Mouse (Mus musculus): Measurements from ENCODE around the gene Pou2f3.

The Pou2f3 gene

GRCm38 (mm10) chr9:43210190-43210682 is at the start of gene Pou2f3:
Pou2f3 (minus strand) TSS chr9:43210369.
- peak; percentile 67 for DNase-seq

GRCm38 (mm10) chr9:43253271-43253681 is 43.1 kb upstream of the Pou2f3 start:
- peak; percentile 30 for DNase-seq

- DNase-seq: no peak
Measured at GRCm38 (mm10) chr9:43252790-43253189, 42.6 kb upstream of the Pou2f3 start.

- DNase-seq: no peak
Measured at GRCm38 (mm10) chr9:43251786-43252185, 41.6 kb upstream of the Pou2f3 start.

DNA sequence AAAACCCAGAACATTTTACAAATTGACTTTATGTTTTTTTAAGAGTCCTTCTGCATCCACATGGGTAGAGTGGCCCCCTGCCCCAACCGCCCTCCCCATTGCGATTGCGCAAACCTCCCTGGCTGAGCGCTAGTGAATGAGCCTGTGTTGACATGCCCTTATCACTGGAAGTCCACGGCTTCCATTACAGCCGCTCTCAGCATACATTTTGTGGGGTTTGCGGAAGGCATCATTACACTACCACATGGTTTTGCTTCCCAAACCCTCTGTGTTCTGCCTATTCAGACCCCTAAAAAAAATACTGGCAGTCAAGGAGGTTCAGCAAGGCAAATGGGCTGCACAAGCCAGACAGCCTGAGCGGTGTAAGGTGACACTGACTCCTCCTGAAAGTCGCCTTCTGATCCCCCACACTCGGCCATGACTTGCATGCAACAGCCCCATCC is 36.6 kb upstream of the Pou2f3 start:
- no peak for DNase-seq

DNA sequence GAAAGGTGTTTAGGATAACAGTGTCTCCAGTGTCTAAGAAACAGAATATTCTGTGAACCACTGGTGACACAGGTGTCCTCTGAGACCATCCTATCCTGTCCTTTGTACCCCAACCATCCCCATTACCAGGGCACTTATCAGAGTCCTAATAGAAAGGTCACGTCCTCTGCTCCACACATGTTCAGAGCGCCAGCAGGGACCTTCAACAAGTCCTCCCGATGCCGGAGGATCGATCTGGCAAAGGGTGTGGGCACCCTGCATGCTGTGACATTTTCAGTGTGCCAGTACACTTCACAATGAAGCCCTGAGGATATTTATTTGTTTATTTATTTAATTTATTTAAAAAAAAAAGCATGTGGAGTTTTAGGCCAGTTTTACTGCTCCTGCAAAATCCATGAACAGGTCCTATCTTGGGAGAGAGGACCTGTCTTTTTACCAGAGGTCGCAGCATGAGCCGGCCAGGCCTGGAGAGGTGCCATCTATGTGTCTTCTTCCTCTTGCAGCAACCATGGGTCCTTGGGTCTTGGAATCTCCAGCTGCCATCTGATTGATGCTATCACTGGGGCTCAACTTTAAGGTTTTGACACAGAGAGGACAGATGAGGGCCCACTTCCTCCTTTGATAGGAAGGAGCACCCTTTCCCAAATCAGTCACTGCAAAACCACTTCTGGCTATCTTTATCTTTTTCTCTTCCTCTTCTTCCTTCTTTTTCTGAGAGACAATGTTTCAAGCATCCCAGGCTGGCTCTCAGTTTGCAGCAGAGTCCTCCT is 35.8 kb upstream of the Pou2f3 start:
- DNase-seq: no peak

DNA sequence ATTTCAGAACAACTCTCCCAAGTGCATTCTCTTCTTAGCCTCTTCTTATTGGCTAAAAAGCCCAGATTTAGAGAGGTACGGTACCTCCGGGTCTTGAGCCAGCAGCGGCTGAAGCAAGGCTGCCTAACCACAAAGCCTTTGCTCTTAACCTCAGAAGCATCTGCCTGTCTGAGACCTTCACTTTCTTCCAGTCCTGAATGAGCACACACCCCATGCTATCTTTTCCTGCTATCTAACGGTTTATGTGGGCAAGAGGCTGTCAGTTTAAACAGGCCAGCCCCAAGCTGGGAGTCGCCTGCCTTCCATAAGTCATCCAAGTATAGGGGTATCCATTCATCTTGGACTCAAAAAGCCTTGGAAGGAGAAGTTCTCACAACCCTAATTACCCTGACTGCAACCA is 32.3 kb upstream of the Pou2f3 start:
- DNase-seq: no peak

DNA sequence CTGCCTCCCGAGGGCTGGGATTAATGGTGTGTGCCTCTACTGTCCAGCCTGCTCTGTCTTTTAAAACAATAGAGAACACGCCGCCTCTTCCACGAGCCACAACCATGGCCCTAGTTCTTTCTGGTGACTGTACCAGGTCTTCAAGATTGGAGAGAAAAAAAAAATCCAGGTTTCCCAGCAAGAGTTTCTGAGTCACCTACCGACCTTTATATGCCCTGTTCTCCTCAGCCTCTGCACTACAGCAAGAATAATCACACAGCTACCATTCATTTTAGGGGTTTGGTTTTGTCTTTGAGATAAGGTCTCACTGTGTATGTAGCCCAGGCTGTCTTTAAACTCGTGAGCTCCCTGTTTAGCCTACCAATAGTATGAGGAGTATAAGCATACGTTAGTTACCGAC is 31.8 kb upstream of the Pou2f3 start:
- DNase-seq: no peak

DNA sequence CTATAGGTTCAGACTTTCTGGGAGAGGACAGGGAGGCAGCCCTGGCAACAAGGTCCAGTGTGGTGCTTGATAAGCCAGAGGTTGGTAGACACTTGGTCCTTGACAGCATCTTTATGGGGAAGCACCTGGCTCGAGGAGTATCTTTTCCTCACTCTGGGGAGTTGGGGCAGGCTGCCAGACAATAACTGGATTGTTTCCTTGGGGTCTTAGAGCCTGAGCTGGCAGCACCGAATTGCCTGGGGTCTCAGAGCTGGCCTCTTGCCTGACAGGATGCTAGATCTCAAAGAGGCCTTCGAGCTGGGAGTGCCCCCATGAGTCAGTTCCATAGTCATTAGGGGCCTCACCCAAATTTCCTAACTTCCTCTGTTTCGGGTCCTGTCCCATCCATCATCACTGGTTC is 31.1 kb upstream of the Pou2f3 start:
- DNase-seq: no peak

DNA sequence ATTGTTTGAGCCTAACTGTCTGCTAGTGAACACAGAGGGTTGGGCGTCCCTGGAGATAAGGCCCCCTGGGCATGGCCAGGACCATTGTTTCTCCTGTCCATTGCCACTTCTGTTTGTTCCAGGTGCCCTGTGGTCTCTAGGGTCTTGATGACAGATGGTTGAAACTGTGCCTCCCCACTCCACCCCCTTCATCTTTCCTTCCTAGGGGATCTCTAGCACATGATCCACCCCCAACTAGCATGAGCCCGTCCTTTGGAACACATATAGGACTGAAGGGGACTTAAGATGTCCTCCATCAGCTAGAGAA is 30.4 kb upstream of the Pou2f3 start:
- DNase-seq: no peak

DNA sequence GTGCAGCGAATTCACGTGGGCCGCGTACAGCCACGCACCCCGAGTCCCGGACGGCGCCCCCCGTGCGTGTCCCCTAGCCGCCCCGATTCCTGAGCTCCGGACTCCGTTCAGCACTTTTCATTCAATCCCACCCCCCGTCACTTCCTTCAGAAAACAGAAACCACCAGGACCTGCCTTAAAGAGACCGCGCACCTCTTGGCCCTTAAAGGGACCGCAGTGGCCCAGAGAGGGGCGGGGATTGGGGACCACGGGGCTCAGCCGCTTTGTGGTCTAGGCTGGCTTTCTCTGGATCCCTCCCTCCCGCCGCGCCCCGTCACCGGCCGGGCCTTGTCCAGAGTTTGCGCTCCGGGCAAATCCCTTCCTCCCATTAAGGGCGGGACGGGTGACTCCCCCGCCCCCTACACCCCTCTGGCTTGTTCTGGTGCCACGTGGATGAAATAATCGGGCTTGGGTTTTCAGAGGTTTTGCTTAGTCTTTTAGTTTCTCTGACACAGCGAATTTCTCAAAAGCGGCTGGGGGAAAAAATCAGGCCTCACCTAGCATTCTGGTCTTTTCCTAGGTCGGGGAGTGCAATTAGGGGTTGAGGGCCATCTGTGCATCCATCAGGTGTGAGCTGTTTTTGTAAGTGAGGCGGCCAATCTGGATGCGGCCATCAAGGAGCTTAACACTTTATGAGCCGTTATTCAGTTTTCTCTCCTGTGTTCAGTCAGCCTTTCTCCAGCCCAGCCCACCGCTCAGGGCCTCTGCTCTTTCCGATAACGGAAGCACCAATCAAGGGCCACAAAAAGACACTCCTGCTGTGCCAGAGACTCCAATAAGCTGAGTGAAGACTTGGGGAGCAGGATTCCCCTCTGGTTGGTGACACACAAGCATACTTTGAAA is 29.8 kb upstream of the Pou2f3 start, which contains the start of gene Oaf:
Gene Oaf (minus strand): TSS at position 200 of the 882 bp plus-strand sequence.
- DNase-seq: peak; percentile 86

DNA sequence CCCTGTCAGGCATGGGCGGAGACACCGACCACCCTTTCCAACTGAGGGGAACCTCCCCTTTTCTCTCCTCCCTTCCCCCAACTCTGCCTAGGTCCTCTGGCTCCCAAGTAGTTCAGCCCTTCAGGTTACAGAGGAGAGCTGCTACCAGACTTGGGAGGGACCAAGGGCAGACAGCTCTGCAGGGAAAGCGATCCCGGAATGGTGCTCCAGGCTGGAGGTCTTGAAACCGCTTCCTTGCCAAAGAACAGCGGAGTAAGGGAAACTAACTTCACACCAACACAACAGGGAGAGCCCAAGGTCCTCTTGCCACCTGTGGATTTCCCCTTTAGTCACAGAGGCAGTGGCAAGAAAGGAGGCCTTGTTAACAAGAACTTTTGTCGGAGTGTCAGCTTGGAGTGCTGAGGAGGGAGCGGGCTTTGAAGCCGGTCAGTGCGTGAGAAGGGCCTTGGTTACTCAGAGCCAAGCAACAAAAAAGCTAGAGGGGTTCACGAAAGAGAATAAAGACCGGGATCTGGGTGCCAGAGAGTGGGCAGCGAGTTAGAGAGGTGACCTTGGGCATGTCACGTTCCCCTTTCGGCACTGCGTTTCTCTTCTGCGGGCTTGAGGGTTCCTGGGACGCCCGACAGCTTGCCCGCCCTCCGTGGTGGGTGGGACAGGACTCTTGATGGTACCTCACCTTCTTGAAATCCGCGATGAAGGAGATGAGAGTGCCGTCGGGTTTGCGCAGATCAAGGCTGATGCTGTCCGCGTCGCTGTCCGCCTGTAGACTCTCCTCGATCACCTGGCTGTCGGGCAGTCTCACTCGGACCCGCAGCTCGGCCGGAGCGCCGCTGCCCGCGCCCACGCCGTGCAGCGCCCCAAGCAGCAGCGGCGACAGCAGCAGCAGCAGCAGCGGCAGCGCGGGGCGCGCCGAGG is 28.7 kb upstream of the Pou2f3 start:
- peak; percentile 59 for DNase-seq

DNA sequence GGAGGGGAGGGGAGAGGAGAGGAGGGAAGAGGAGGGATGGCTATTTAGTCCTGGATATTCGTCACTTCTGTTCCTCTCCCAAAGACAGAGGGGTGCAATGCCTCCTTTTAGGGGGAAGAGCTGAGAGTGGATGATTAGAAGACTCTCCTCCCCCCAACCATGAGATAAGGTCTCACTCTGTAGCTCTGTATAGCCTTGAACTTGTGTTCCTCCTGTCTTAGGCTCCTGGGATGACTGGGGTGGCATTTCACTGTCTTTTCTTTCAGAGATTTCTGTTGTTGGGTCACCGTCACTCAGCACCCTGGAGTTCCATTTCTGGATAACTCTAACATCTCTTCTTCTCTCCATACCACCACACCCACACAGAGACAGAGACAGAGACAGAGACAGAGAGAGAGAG is 28.0 kb upstream of the Pou2f3 start:
- no peak for DNase-seq

GRCm38 (mm10) chr9:43237111-43237775 is 27.1 kb upstream of the Pou2f3 start:
- peak; percentile 37 for DNase-seq

DNA sequence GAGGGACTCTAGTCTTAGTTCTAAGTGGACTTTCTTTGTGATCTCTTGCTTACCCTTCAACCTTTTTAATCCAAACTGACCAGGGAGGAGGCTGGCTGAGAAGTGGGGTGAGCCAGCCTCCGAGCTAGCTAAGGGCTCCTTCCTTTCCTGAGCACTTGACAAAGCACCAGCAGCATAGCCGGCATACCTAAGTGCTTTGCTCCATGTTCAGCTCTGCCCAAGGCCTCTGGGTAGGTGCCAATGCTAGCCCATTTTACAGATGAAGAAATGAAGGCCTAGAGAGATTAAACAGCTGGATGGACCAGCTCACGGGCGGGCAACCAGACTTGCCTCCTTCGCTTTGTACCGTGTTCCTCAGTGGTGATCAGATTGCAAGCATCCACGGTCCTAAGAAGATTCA is 26.4 kb upstream of the Pou2f3 start:
- DNase-seq: no peak

GRCm38 (mm10) chr9:43236106-43236505 is 25.9 kb upstream of the Pou2f3 start:
- DNase-seq: no peak

GRCm38 (mm10) chr9:43235336-43235735 is 25.2 kb upstream of the Pou2f3 start:
- DNase-seq: peak; percentile 76

DNA sequence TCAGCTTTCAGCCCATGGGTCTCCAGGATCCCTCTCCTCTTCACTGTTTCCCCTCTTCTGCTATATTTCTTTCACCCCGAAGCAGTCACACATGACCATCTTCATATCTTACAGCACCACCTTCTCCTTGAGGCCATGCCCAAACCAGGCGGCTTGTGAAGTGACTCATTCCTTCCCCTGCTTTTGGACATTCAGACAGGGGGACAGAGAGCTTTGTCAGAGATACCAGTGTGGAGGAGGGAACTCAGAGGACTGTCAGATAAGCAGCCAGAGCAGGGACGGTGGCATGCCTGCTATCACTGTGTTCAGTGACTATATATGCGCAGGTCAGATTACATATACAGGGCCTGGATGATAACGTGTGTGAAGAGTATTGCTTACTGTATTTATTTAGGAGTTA is 24.3 kb upstream of the Pou2f3 start:
- no peak for DNase-seq

- DNase-seq: no peak
Measured at GRCm38 (mm10) chr9:43233515-43233914, 23.3 kb upstream of the Pou2f3 start.

DNA sequence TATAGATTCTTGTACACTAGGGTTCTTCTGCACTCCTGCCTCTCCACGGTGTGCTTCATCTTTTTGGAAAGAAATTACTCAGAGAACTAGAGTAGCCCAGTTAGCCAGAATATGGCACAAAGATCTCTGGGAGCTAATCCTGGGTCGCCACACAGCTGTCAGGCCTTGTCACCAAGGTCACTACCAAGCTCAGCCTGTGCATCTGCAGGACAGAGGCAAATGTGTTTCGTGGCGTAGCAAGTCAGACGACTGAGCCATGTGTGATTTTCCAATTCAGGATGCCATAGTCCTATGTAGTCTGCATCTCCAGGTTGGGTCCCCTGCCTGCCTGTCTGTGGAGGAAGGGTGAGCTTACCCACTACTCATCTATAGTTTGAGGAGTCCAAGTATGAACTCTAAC is 22.9 kb upstream of the Pou2f3 start:
- DNase-seq: no peak

- no peak for DNase-seq
Measured at GRCm38 (mm10) chr9:43232286-43232685, 22.1 kb upstream of the Pou2f3 start.

DNA sequence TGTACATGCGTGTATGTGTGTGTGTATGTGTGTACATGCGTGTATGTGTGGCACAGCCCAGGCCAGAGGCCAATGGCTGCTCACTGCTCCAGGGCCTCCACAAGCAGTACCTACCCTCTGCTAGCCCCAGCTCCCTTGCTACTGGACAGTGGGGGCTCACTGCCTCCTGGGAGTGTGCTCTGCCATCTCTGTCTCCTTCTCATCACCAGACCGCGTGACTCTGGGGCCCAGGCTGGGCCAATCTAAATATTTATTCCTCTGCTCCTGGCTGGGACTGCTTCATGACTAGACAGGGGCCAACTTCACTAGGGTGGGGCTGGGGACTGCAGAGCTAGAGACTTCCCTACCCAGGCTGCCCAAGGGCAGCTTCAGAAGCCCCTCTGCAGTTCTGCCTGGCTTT is 21.6 kb upstream of the Pou2f3 start:
- no peak for DNase-seq
